Mouse (Mus musculus) heart, embryonic 13.5 days (tissue): ENCODE measurements around the gene Epha2. TPM values are rescaled to one million over a fixed set of nuclear protein-coding genes. Genes with fewer than 3 reads are reported as not detected.

Experiments used
- ATAC-seq: fragments of 200-750 bp; cut with Nextera tagmentation; 2 replicates; pipeline ENCODE4 v1.8.0; 2017; ENCODE audit warnings: moderate TSS enrichment; ENCODE audit not compliant: insufficient number of reproducible peaks, low FRiP score, low TSS enrichment; ENCODE audit errors: extremely low read depth
- H3K27ac ChIP-seq: fragments of 300-500 bp; sonication (generic); replicated peaks from 2 replicates; pipeline ENCODE4 v1.5.1; 2015; ENCODE audit warnings: moderate library complexity, mild to moderate bottlenecking, inconsistent platforms
- H3K27me3 ChIP-seq: fragments of 300-500 bp; sonication (generic); replicated peaks from 2 replicates; pipeline ENCODE4 v1.6.1; 2015; ENCODE audit warnings: mild to moderate bottlenecking, inconsistent platforms
- H3K36me3 ChIP-seq: fragments of 300-500 bp; sonication (generic); 2 replicates; pipeline ENCODE4 v1.6.1; 2015; ENCODE audit warnings: mild to moderate bottlenecking, inconsistent platforms
- H3K4me1 ChIP-seq: fragments of 300-500 bp; sonication (generic); 2 replicates; pipeline ENCODE4 v1.6.1; 2015; ENCODE audit warnings: inconsistent platforms
- H3K4me2 ChIP-seq: fragments of 300-500 bp; sonication (generic); 2 replicates; pipeline ENCODE4 v1.6.1; 2015; ENCODE audit warnings: inconsistent platforms, mild to moderate bottlenecking, moderate library complexity
- H3K4me3 ChIP-seq: fragments of 300-500 bp; sonication (generic); 2 replicates; pipeline ENCODE4 v1.5.1; 2015; ENCODE audit warnings: moderate library complexity, mild to moderate bottlenecking, inconsistent platforms
- H3K9ac ChIP-seq: fragments of 300-500 bp; sonication (generic); 2 replicates; pipeline ENCODE4 v1.6.1; 2015; ENCODE audit warnings: inconsistent platforms, mild to moderate bottlenecking, moderate library complexity
- H3K9me3 ChIP-seq: fragments of 300-500 bp; sonication (generic); 2 replicates; pipeline ENCODE4 v1.6.1; 2016; ENCODE audit warnings: inconsistent platforms
- WGBS: fragments of 180-500 bp; shearing (Covaris S2); methylation state at CpG from one replicate; pipeline ENCODE4 v1.1.7; 2015; ENCODE audit warnings: mixed read lengths; 5-methylcytosine and 5-hydroxymethylcytosine counted together
- polyA plus RNA-seq: library from polyadenylated mRNA; unstranded; fragments of >200 nt; fragmentation: Nextera tagmentation; extraction: Ambion mirVana; gene quantifications from 2 replicates; pipeline ENCODE4 v1.2.1, GENCODE M21; 2015

The Epha2 gene
- polyA plus RNA-seq, 1 experiment from 2014 or later, result 4.0 TPM

DNA sequence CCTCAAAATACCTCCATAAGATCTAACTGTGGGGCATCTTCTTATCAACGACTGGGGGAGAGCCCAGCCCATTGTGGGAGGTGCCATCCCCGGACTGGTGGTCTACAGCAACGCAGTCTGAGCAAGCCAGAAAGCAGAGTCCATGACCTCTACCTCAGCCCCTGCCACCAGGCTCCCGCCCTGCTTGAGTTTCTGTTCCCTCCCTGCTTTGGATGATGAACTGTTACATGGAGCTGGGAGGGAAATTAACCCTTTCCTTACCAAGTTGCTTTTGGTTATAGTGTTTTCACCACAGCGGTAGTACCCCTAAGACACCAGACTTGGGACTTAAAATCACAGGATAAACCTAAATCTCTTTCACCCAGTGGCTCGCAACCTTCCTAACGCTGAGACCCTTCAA lies 50.9 kb downstream of the Epha2 start:
- Histone ChIP-seq H3K27ac (no peak overlapping the region), H3K4me3 (no peak overlapping the region), H3K27me3 (0 out of 2 replicates have a peak, but pooled peaks cover 2% of the 10 kb centered on the region), H3K36me3 (no peaks in the 10 kb centered on the region), H3K9ac (no peak overlapping the region), H3K9me3 (no peaks in the 10 kb centered on the region), H3K4me2 (no peak overlapping the region), H3K4me1 (peaks cover 15% of the 10 kb centered on the region)
- ATAC-seq, result no peak
- WGBS, result 60% methylated on average over 7 of the region's 7 CpGs

DNA sequence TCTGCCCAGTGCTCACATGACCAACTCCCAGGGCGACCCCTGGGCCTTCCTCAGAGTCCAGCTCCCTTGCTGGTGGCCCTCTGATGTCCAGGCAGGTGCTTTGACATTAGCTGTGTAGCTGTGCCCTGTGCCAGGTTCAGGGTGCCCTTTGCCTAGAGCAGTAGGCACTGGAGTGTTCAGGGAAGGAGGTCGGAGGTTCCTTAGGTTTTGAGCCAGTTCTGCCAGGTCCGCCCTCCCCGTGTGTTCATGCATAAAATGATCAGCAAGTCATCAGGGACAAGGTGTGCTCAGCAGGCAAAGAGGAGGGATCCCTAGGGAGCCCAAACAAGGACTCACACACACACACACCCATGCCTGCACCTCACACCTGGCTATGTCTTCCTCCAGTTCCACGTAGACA lies 51.9 kb downstream of the Epha2 start:
- no peak overlapping the region for H3K9ac ChIP-seq
- H3K4me3 ChIP-seq, result no peak overlapping the region
- 0 out of 2 replicates have a peak, but pooled peaks cover 6% of the 10 kb centered on the region for H3K4me1 ChIP-seq
- 0 out of 2 replicates have a peak, but pooled peaks cover 4% of the 10 kb centered on the region for H3K9me3 ChIP-seq
- H3K27ac ChIP-seq, result no peak overlapping the region
- no peak for ATAC-seq
- 0 out of 2 replicates have a peak, but pooled peaks cover 2% of the 10 kb centered on the region for H3K27me3 ChIP-seq
- no peaks in the 10 kb centered on the region for H3K36me3 ChIP-seq
- WGBS, result 77% methylated on average over 5 of the region's 5 CpGs
- H3K4me2 ChIP-seq, result no peak overlapping the region

DNA sequence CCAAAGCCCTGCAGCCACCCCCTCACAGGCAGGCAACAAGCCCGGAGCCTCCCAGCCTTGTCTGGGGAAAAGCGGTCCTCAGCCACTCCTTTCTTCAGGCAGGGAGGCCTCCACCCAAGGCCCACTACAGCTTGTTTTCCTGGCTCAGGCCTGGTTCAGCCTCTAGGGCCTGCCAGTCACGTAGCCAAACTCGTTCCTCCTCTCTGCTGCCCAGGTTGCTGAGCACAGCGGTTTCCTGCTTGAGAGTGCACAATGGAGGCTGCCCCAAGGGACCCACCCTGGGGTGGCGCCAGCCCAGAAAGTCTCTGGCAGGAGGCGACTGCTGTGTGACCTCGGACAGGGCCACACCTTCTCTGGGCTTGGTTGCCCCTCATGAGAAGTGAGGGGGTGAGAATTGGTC lies 52.8 kb downstream of the Epha2 start:
- Histone ChIP-seq H3K27ac (no peak overlapping the region), H3K27me3 (0 out of 2 replicates have a peak, but pooled peaks cover 2% of the 10 kb centered on the region), H3K4me3 (no peak overlapping the region), H3K36me3 (no peaks in the 10 kb centered on the region), H3K4me1 (0 out of 2 replicates have a peak, but pooled peaks cover 3% of the 10 kb centered on the region), H3K9ac (0 out of 2 replicates have a peak overlapping the region, but pooled peaks have one; percentile 40), H3K9me3 (0 out of 2 replicates have a peak, but pooled peaks cover 4% of the 10 kb centered on the region), H3K4me2 (no peak overlapping the region)
- 70% methylated on average over 8 of the region's 8 CpGs for WGBS
- no peak for ATAC-seq

DNA sequence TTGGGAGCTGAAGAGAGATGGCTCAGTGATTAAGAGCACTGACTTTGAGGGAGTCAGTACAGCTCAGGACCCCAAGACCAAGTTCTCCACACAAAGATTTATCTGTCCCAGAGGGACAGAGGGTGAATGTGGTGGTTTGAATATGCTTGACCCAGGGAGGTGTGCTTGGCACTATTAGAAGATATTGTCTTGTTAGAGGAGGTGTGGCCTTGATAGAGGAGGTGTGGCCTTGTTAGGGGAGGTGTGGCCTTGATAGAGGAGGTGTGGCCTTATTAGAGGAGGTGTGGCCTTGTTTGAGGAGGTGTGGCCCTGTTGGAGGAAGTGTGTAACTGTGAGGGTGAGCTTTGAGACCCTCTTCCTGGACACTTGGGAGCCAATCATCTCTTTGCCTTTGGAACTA lies 56.8 kb downstream of the Epha2 start:
- peaks cover 6% of the 10 kb centered on the region; the same call in 1 of the 2 replicates for H3K27me3 ChIP-seq
- H3K9ac ChIP-seq, result no peak overlapping the region
- no peak overlapping the region for H3K27ac ChIP-seq
- H3K4me1 ChIP-seq, result peaks cover 5% of the 10 kb centered on the region; the same call in 1 of the 2 replicates
- H3K4me2 ChIP-seq, result no peak overlapping the region
- no peaks in the 10 kb centered on the region for H3K36me3 ChIP-seq
- no peak for ATAC-seq
- H3K9me3 ChIP-seq, result 0 out of 2 replicates have a peak, but pooled peaks cover 4% of the 10 kb centered on the region
- no peak overlapping the region for H3K4me3 ChIP-seq

DNA sequence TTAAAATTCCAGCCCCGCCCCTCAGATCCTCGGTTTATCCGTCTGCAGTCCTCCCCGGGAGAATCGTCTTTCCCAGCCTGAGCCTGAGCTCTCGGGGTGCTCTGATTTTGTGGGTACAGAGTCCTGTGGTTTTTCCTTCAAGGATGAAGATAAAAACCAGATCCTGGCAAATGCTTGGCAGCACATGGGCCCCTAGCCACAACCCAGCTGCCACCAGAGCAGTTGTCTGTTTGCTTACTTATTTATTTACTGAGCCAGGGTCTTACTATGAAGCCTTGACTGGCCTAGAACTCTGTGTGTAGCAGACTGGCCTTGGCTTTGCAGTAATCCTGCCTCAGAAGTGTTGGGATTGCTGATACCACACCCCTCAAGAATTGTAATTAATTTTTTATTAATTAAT lies 58.2 kb downstream of the Epha2 start:
- peaks cover 8% of the 10 kb centered on the region; the same call in 1 of the 2 replicates for H3K4me1 ChIP-seq
- no peak for ATAC-seq
- H3K36me3 ChIP-seq, result no peaks in the 10 kb centered on the region
- no peak overlapping the region for H3K27ac ChIP-seq
- no peak overlapping the region for H3K4me3 ChIP-seq
- WGBS, result 74% methylated on average over 6 of the region's 6 CpGs
- H3K9me3 ChIP-seq, result 0 out of 2 replicates have a peak, but pooled peaks cover 4% of the 10 kb centered on the region
- peaks cover 16% of the 10 kb centered on the region for H3K27me3 ChIP-seq
- H3K4me2 ChIP-seq, result no peak overlapping the region
- H3K9ac ChIP-seq, result no peak overlapping the region

DNA sequence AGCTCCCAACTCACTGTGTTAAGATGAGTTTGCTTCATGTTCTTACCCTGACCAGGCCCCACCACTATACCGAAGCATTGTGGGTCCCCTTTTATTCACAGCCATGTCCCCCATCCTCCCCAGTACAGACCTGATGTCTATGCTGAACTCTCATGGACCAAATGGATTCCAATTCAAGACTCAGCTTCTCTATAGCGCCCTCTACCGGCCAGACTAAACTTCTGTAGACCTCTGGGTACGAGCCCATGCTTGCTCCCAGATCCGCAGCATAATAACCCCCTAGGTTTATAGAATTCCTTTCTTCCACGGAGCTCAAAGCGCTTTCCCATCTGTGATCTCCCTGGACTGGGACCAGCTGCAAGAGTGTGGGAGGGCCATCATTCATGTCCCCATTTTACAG lies 59.8 kb downstream of the Epha2 start:
- WGBS, result 40% methylated on average over 7 of the region's 7 CpGs
- Histone ChIP-seq H3K36me3 (no peaks in the 10 kb centered on the region), H3K4me1 (peaks cover 8% of the 10 kb centered on the region; the same call in 1 of the 2 replicates), H3K9ac (no peak overlapping the region), H3K9me3 (0 out of 2 replicates have a peak, but pooled peaks cover 4% of the 10 kb centered on the region), H3K4me3 (no peak overlapping the region), H3K27ac (no peak overlapping the region), H3K4me2 (no peak overlapping the region), H3K27me3 (peaks cover 32% of the 10 kb centered on the region)
- ATAC-seq, result no peak

DNA sequence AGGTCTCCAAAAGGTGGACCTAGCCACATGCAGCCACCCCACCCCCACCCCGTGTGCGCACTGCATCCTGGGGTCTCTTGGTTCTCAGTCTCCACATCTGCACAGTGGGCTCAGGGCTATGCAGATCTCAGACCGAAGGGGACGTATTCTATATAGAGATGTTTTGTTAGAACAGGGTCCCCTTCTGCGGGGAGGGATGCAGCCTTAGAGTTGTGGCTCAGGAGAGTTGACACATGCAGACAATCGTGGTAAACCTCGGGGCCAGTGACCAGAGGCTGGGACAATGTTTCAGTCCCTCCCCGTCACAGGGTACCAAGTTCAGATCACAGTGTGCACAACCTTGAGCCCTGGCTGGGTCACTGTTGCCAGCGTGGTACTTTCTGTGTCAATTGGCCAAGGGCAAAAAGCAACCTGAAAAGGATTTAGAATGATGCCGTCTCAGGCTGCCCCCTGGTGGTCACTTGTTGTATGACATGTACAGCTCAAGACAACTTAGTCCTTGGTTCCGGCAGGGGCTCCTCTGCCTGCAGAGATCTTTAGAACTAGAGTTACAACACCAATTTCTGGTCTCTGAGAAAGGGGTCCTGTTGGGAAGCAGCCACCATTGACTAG lies 62.0 kb downstream of the Epha2 start:
- Histone ChIP-seq H3K27ac (no peak overlapping the region), H3K4me1 (peaks cover 17% of the 10 kb centered on the region), H3K27me3 (peaks cover 54% of the 10 kb centered on the region), H3K4me3 (no peak overlapping the region), H3K36me3 (no peaks in the 10 kb centered on the region), H3K9ac (no peak overlapping the region), H3K9me3 (no peaks in the 10 kb centered on the region), H3K4me2 (peak overlapping the region; percentile 18; the same call in 1 of the 2 replicates)
- WGBS, result 28% methylated on average over 11 of the region's 11 CpGs
- ATAC-seq, result no peak

DNA sequence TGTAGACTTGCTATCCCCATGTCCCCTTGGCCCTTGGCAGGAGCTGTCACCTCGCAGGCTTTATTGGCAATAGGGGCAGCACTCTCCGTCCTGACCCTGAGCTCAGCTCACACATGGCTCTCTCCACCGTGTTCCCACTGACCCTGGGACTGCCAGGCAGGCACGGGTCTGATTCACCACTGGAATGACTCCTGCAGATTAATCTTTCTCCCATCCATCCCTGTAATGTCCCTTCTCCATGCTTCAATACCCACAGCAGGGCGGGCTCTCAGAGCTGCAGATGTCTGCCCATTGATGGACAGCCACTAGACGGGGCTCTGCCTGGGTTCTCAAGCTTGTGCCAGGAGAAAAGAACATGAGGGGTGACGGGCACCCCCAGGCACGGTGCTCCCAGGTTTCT lies 64.1 kb downstream of the Epha2 start:
- Histone ChIP-seq H3K4me2 (no peak overlapping the region), H3K27me3 (peaks cover 73% of the 10 kb centered on the region), H3K4me3 (no peak overlapping the region), H3K9ac (0 out of 2 replicates have a peak overlapping the region, but pooled peaks have one; percentile 7), H3K36me3 (no peaks in the 10 kb centered on the region), H3K9me3 (no peaks in the 10 kb centered on the region), H3K27ac (no peak overlapping the region), H3K4me1 (peaks cover 22% of the 10 kb centered on the region)
- no peak for ATAC-seq
- 54% methylated on average over 8 of the region's 8 CpGs for WGBS

DNA sequence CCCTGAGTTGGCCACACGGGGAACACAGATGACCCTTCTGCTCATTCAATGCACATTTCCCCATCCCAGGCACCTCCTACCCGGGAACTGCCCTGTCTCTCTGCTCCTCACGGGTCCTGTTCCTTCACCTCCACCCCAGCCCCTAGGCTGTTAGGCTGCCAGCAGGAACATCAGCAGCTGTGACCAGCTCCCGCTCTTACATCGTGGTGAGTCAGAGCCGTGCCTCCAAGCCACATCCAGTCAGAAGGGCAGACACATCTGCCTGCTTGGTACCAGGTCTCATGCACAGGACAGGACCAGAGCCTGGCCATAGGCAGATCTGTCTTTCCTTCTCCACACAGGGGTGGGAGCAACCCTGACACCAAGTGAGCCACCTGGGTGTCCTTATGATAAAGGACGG lies 64.8 kb downstream of the Epha2 start:
- Histone ChIP-seq H3K9me3 (no peaks in the 10 kb centered on the region), H3K4me3 (no peak overlapping the region), H3K4me2 (no peak overlapping the region), H3K27ac (no peak overlapping the region), H3K27me3 (peaks cover 73% of the 10 kb centered on the region), H3K9ac (no peak overlapping the region), H3K4me1 (peaks cover 22% of the 10 kb centered on the region), H3K36me3 (no peaks in the 10 kb centered on the region)
- WGBS, result 43% methylated on average over 7 of the region's 7 CpGs
- no peak for ATAC-seq

DNA sequence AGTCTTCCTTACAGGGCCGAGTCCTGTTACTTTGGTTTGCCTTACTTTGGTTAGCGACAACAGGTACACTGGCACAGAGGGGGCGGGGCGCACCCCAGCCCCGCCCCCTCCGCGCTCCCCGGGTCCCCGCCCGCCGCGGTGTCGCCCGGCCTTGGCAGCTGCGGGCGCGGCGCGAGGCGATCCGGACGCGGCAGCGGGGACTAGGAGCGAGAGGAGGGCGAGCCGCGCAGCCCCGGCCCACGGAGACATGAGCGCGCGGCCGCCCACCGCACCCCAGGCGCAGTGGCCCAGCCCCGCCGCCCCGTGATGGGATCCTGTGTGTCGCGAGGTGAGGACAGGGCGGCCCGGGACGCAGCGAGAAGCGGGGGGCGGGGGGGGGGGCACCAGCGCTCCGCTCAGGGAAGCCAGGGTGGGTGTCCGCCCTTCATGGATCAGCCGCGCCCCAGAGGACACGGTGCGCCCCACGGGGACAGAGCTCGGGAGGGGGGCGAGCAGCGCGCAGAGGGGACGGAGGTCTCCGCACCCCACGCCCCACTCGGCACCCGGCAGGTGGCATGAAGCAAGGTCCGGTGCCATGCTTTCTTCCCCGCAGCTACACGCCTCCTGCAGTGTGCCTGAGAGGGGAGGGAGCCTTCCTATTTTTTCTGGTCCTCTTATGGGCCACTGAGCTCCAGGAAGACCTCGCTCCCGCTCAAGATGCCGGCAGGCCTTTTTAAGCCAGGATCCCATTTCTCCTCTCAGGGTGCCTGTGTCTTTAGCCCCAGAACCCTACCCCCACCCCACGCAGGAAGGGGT lies 67.2 kb downstream of the Epha2 start, which contains the start of gene Fam131c:
Gene Fam131c (plus strand): TSS at position 224 of the 795 bp plus-strand sequence.
- Histone ChIP-seq H3K36me3 (no peaks in the 10 kb centered on the region), H3K9me3 (no peaks in the 10 kb centered on the region), H3K4me3 (peak within 1 kb of the TSS; percentile 65), H3K4me2 (peak within 1 kb of the TSS; percentile 96), H3K4me1 (peaks cover 13% of the 10 kb centered on the region), H3K27ac (no peak within 1 kb of the TSS), H3K9ac (peak within 1 kb of the TSS; percentile 84), H3K27me3 (peaks cover 70% of the 10 kb centered on the region)
- ATAC-seq, result no peak
- 1% methylated on average over 58 of the region's 71 CpGs for WGBS

DNA sequence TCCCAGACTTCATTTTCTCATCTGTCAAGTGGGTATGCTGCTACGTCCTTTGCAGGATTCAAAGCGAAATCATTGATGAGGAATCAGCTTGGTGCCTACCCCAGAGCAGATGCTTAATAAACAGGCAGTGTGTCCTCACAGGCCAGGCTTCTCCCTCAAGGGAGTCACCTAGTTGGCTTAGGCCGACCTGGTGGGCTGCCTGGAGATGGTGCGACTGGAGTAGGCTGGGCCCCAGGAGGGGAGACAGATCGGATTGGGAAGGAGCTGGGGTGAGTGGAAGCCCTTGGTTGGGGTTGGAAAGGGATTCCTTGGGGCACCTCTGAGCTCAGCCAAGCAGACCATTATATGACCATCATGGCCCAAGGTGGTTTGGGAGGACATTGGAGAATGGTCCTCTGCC lies 71.4 kb downstream of the Epha2 start:
- no peak overlapping the region for H3K4me2 ChIP-seq
- no peak overlapping the region for H3K4me3 ChIP-seq
- peaks cover 11% of the 10 kb centered on the region for H3K4me1 ChIP-seq
- no peaks in the 10 kb centered on the region for H3K36me3 ChIP-seq
- H3K9ac ChIP-seq, result no peak overlapping the region
- WGBS, result 83% methylated on average over 5 of the region's 5 CpGs
- H3K9me3 ChIP-seq, result no peaks in the 10 kb centered on the region
- H3K27me3 ChIP-seq, result peaks cover 36% of the 10 kb centered on the region
- ATAC-seq, result no peak
- H3K27ac ChIP-seq, result no peak overlapping the region
